ENCODE assay signal across 20 mouse cellular contexts in genomic region chrX:42087731-42088130, GRCm38 (mm10). TPM values are rescaled to one million over a fixed set of nuclear protein-coding genes. Genes with fewer than 3 reads are reported as not detected.
A peak's percentile ranks its signal among the peaks of the same experiment; 100 is the strongest.
DNase-seq lines count a peak whose midpoint lies in the region; ATAC-seq and TF ChIP-seq lines count a peak whose summit lies in the region.
"Had no signal": no experiment of that assay in that cellular context is flagged by ENCODE, and none has a peak within 500 bp of the region (broad histone marks: within the 10 kb centered on the region; RNA-seq: fewer than 3 reads in every experiment).

No protein-coding gene starts in this region.

- H3K4me1 ChIP-seq in embryonic facial prominence, embryonic 14.5 days (ENCODE audit: control insufficient read depth, insufficient read depth, low read length): no peaks in the 10 kb centered on the region
- H3K4me1 ChIP-seq in embryonic facial prominence, embryonic 10.5 days: no peaks in the 10 kb centered on the region
- peaks cover 15% of the 10 kb centered on the region for H3K4me1 ChIP-seq in liver, adult 2 months (ENCODE audit: control insufficient read depth, insufficient read depth, low read length)
- H3K4me1 ChIP-seq: embryonic facial prominence, embryonic 13.5 days; forebrain, embryonic 13.5 days; heart, embryonic 12.5 days; hindbrain, embryonic 10.5 days; hindbrain, embryonic 15.5 days had no signal

- DNase-seq in adrenal gland, adult (ENCODE audit: inconsistent age in 2 of 2, low spot score in 1 of 2): peak; percentile 14 to 60
- DNase-seq in adrenal gland, postnatal 14 days: no peak
- peak; percentile 9 for DNase-seq in embryonic facial prominence, embryonic 14.5 days (ENCODE audit: low spot score)
- DNase-seq in embryonic facial prominence, embryonic 10.5 days (ENCODE audit: low spot score): no peak
- peak; percentile 29 for DNase-seq in liver, adult 2 months (ENCODE audit: extremely low read depth, low read depth, low spot score)
- DNase-seq in liver: no peak
- DNase-seq in mesoderm, embryonic 11.5 days (ENCODE audit: low read depth, low spot score): peak; percentile 7
- DNase-seq: cerebellum, adult 18-20 months; cerebellum, postnatal 14 days; forebrain, postnatal 0 days; gastrocnemius, adult 2 months; gastrocnemius, postnatal 25 days; kidney, adult 18-20 months had no signal

- no peak for ATAC-seq in embryonic facial prominence, embryonic 14.5 days (ENCODE audit: low read depth)
- ATAC-seq in activated CD4-positive, CD25-positive, alpha-beta regulatory T cell, adult 4 months: no peak
- ATAC-seq: forebrain, embryonic 13.5 days; forebrain, postnatal 0 days; Patski had no signal

- H3K27ac ChIP-seq in embryonic facial prominence, embryonic 14.5 days (replicated peaks; ENCODE audit: low read depth, low read length): no peak overlapping the region
- no peak overlapping the region for H3K27ac ChIP-seq in embryonic facial prominence, embryonic 10.5 days (replicated peaks)
- H3K27ac ChIP-seq in liver, adult 2 months (replicated peaks; ENCODE audit: insufficient read depth, low read depth, low read length): no peak overlapping the region
- H3K27ac ChIP-seq: embryonic facial prominence, embryonic 13.5 days; forebrain, embryonic 13.5 days; gastrocnemius, adult 2 months; hindbrain, embryonic 10.5 days; hindbrain, embryonic 15.5 days had no signal

- no peaks in the 10 kb centered on the region for H3K27me3 ChIP-seq in embryonic facial prominence, embryonic 14.5 days (replicated peaks; ENCODE audit: control insufficient read depth, insufficient read depth, low read length)
- no peaks in the 10 kb centered on the region for H3K27me3 ChIP-seq in embryonic facial prominence, embryonic 10.5 days (replicated peaks; ENCODE audit: low read depth, poor library complexity, severe bottlenecking)
- H3K27me3 ChIP-seq in liver, adult 2 months (ENCODE audit: control insufficient read depth, insufficient read depth, low read length): no peaks in the 10 kb centered on the region
- H3K27me3 ChIP-seq: embryonic facial prominence, embryonic 13.5 days; forebrain, embryonic 13.5 days; heart, embryonic 12.5 days; hindbrain, embryonic 15.5 days had no signal

- peaks cover 4% of the 10 kb centered on the region; the same call in 1 of the 2 replicates for H3K79me2 ChIP-seq in liver, adult 2 months (ENCODE audit: control insufficient read depth, insufficient read depth, low read length)

- H3K9ac ChIP-seq in embryonic facial prominence, embryonic 14.5 days (ENCODE audit: low read depth, low read length): no peak overlapping the region
- H3K9ac ChIP-seq in liver, adult 2 months (ENCODE audit: low read depth, low read length): no peak overlapping the region
- H3K9ac ChIP-seq: embryonic facial prominence, embryonic 13.5 days; forebrain, embryonic 13.5 days; forebrain, postnatal 0 days; heart, embryonic 12.5 days; hindbrain, embryonic 15.5 days had no signal

- WGBS in embryonic facial prominence, embryonic 14.5 days: 71% methylated on average over 8 of the region's 8 CpGs
- WGBS in embryonic facial prominence, embryonic 10.5 days: 85% methylated on average over 8 of the region's 8 CpGs
- 47% methylated on average over 8 of the region's 8 CpGs for WGBS in liver, adult 2 months

- 0 out of 2 replicates have a peak, but pooled peaks cover 4% of the 10 kb centered on the region for H3K36me3 ChIP-seq in embryonic facial prominence, embryonic 14.5 days (ENCODE audit: control insufficient read depth, insufficient read depth, low read length)
- peaks cover 12% of the 10 kb centered on the region for H3K36me3 ChIP-seq in embryonic facial prominence, embryonic 10.5 days (replicated peaks)
- H3K36me3 ChIP-seq in liver, adult 2 months (ENCODE audit: control insufficient read depth, insufficient read depth, low read length): peaks cover 13% of the 10 kb centered on the region
- H3K36me3 ChIP-seq: embryonic facial prominence, embryonic 13.5 days; heart, embryonic 12.5 days; hindbrain, embryonic 15.5 days had no signal

- H3K4me3 ChIP-seq in embryonic facial prominence, embryonic 14.5 days (ENCODE audit: low read depth, low read length): no peak overlapping the region
- H3K4me3 ChIP-seq in embryonic facial prominence, embryonic 10.5 days: no peak overlapping the region
- no peak overlapping the region for H3K4me3 ChIP-seq in liver, adult 2 months (ENCODE audit: insufficient read depth, low read depth, low read length)
- H3K4me3 ChIP-seq: embryonic facial prominence, embryonic 13.5 days; forebrain, embryonic 13.5 days; gastrocnemius, adult 2 months; heart, embryonic 12.5 days; hindbrain, embryonic 10.5 days; hindbrain, embryonic 15.5 days had no signal

- H3K9me3 ChIP-seq in embryonic facial prominence, embryonic 14.5 days (ENCODE audit: control insufficient read depth, low read length): no peaks in the 10 kb centered on the region
- H3K9me3 ChIP-seq in embryonic facial prominence, embryonic 10.5 days: no peaks in the 10 kb centered on the region
- H3K9me3 ChIP-seq: embryonic facial prominence, embryonic 13.5 days; forebrain, embryonic 13.5 days; heart, embryonic 12.5 days; hindbrain, embryonic 10.5 days; hindbrain, embryonic 15.5 days had no signal

- no peak for TF ChIP-seq CTCF in liver, adult 2 months (IDR thresholded peaks at IDR 0.05; ENCODE audit: low read depth, low read length)

- H3K4me2 ChIP-seq in embryonic facial prominence, embryonic 14.5 days (ENCODE audit: low read depth, low read length): no peak overlapping the region
- H3K4me2 ChIP-seq: embryonic facial prominence, embryonic 13.5 days; forebrain, embryonic 13.5 days; heart, embryonic 12.5 days; hindbrain, embryonic 15.5 days had no signal

- TF ChIP-seq POLR2A in liver, adult 2 months (IDR thresholded peaks at IDR 0.05; ENCODE audit: extremely low read depth, insufficient read depth, low read length): no peak

RNA-seq across cellular contexts. Expression of gene Xiap, which starts 28.3 kb away (rescaled TPM):
- total RNA-seq in adrenal gland, postnatal 14 days (2021): 60.3 and 63.6 TPM in 2 replicates
- 17.6 and 18.1 TPM in 2 replicates for polyA plus RNA-seq in embryonic facial prominence, embryonic 14.5 days (2014; fragmentation: Nextera tagmentation; extraction: Ambion mirVana)
- 11.4 and 11.8 TPM in 2 replicates for polyA plus RNA-seq in embryonic facial prominence, embryonic 10.5 days (2016; fragmentation: Nextera tagmentation; extraction: Ambion mirVana)
- 66.8 and 86.8 TPM in 2 replicates for total RNA-seq in liver, adult 2 months (2014; rRNA removed)
- polyA plus RNA-seq in liver, adult 2 months (2012; rRNA removed): 7.6 and 9.5 TPM in 2 replicates
- polyA plus RNA-seq in activated CD4-positive, CD25-positive, alpha-beta regulatory T cell, adult 4 months (2017; shearing (Covaris generic)): 10 to 100 TPM; 20.1 to 21.4 TPM

Comparison
In these comparisons a context has a peak if more than half of its experiments do, and no peak if none do; other contexts are left out.
1. DNase-seq: peak in adrenal gland, adult (2 of 2), embryonic facial prominence, embryonic 14.5 days (single experiment), liver, adult 2 months (single experiment) and mesoderm, embryonic 11.5 days (single experiment); none in adrenal gland, postnatal 14 days (single experiment), embryonic facial prominence, embryonic 10.5 days (single experiment) and liver (single experiment).